Mouse (Mus musculus) embryonic facial prominence, embryonic 11.5 days (tissue): ENCODE measurements around the gene Gm6583. TPM values are rescaled to one million over a fixed set of nuclear protein-coding genes. Genes with fewer than 3 reads are reported as not detected.
A peak's percentile ranks its signal among the peaks of the same experiment; 100 is the strongest.

Experiments
- ATAC-seq: fragments of 200-750 bp; cut with Nextera tagmentation; replicated peaks from 2 replicates; pipeline ENCODE4 v1.8.0; 2017; ENCODE audit warnings: low read depth; ENCODE audit not compliant: insufficient number of reproducible peaks, low FRiP score, low TSS enrichment
- DNase-seq: peaks from one replicate; pipeline ENCODE4 v3.0.0-alpha.2; 2015; ENCODE audit warnings: low spot score
- H3K27ac ChIP-seq: fragments of 300-500 bp; sonication (generic); replicated peaks from 2 replicates; pipeline ENCODE4 v1.5.1; 2014; ENCODE audit warnings: mild to moderate bottlenecking, low read depth, low read length, control low read depth
- H3K27me3 ChIP-seq: fragments of 300-500 bp; sonication (generic); 2 replicates; pipeline ENCODE4 v1.6.1; 2014; ENCODE audit warnings: mild to moderate bottlenecking, low read length, moderate library complexity, mixed read lengths; ENCODE audit not compliant: control insufficient read depth, insufficient read depth
- H3K36me3 ChIP-seq: fragments of 300-500 bp; sonication (generic); replicated peaks from 2 replicates; pipeline ENCODE4 v1.6.1; 2014; ENCODE audit warnings: low read depth, mild to moderate bottlenecking, low read length, moderate library complexity, mixed read lengths; ENCODE audit not compliant: control insufficient read depth, insufficient read depth
- H3K4me1 ChIP-seq: fragments of 300-500 bp; sonication (generic); 2 replicates; pipeline ENCODE4 v1.6.1; 2014; ENCODE audit warnings: low read length, mixed read lengths; ENCODE audit not compliant: control insufficient read depth, insufficient read depth
- H3K4me2 ChIP-seq: fragments of 300-500 bp; sonication (generic); 2 replicates; pipeline ENCODE4 v1.6.1; 2014; ENCODE audit warnings: low read depth, mild to moderate bottlenecking, control low read depth, low read length, moderate library complexity
- H3K4me3 ChIP-seq: fragments of 300-500 bp; sonication (generic); 2 replicates; pipeline ENCODE4 v1.5.1; 2014; ENCODE audit warnings: low read depth, low read length, control low read depth
- H3K9ac ChIP-seq: fragments of 300-500 bp; sonication (generic); replicated peaks from 2 replicates; pipeline ENCODE4 v1.6.1; 2014; ENCODE audit warnings: mild to moderate bottlenecking, control low read depth, low read length
- H3K9me3 ChIP-seq: fragments of 300-500 bp; sonication (generic); replicated peaks from 2 replicates; pipeline ENCODE4 v1.6.1; 2016; ENCODE audit warnings: mild to moderate bottlenecking, low read length, inconsistent platforms, mixed read lengths; ENCODE audit not compliant: control insufficient read depth
- WGBS: fragments of 180-500 bp; shearing (Covaris S2); extraction: QIAGEN DNeasy Blood & Tissue Kit; methylation state at CpG from one replicate; pipeline ENCODE4 v1.1.7; 2014; 5-methylcytosine and 5-hydroxymethylcytosine counted together
- polyA plus RNA-seq: library from polyadenylated mRNA; unstranded; fragments of >200 nt; fragmentation: Nextera tagmentation; extraction: Ambion mirVana; gene quantifications from 2 replicates; pipeline ENCODE4 v1.2.1, GENCODE M21; 2014

Gene Gm6583
- polyA plus RNA-seq = 0.08 and 0.18 TPM in 2 replicates

- ATAC-seq = no peak; the same call in 1 of the 2 replicates
- Histone ChIP-seq H3K4me1 (no peaks in the 10 kb centered on the region), H3K4me3 (no peak within 1 kb of the TSS), H3K27ac (no peak within 1 kb of the TSS), H3K9me3 (no peaks in the 10 kb centered on the region), H3K9ac (no peak within 1 kb of the TSS), H3K27me3 (no peaks in the 10 kb centered on the region), H3K4me2 (no peak within 1 kb of the TSS), H3K36me3 (no peaks in the 10 kb centered on the region; the same call in 1 of the 2 replicates)
- no peak for DNase-seq
- 62% methylated on average over 13 of the region's 13 CpGs for WGBS
Measured at GRCm38 (mm10) chr5:112355910-112356309, at the start of gene Gm6583. TSS of gene Gm6583 (minus strand) at chr5:112356033.

- Histone ChIP-seq H3K27me3 (no peaks in the 10 kb centered on the region), H3K27ac (no peak overlapping the region), H3K4me1 (no peaks in the 10 kb centered on the region), H3K9ac (no peak overlapping the region), H3K4me2 (no peak overlapping the region), H3K4me3 (no peak overlapping the region), H3K9me3 (no peaks in the 10 kb centered on the region), H3K36me3 (no peaks in the 10 kb centered on the region)
- ATAC-seq = no peak
- WGBS = 71% methylated on average over 3 of the region's 3 CpGs
- DNase-seq = no peak
Measured at GRCm38 (mm10) chr5:112402437-112402836, 46.6 kb upstream of the Gm6583 start.

DNA sequence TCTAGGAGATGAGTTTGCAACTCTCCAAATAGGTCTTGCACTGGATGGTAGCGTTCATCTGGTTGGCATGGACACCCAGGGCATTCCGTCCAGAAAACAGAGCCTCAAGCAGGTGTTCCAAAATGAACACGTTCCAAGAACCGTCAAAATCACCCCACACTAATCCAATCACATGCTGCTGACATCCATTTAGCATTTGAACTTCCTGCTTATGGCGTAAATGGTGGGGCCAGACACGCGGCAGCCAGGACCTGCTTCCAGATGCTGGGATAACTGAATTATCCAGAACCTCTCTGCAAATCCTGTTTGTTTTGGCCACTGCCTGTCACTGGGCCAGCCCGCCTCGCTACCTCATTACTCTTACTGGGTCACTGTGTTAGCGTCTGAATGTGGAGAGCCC lies 43.5 kb upstream of the Gm6583 start:
- H3K27ac ChIP-seq = no peak overlapping the region
- ATAC-seq = no peak
- no peak overlapping the region for H3K9ac ChIP-seq
- 66% methylated on average over 10 of the region's 10 CpGs for WGBS
- no peaks in the 10 kb centered on the region; the same call in 1 of the 2 replicates for H3K4me1 ChIP-seq
- H3K27me3 ChIP-seq = no peaks in the 10 kb centered on the region
- H3K9me3 ChIP-seq = no peaks in the 10 kb centered on the region
- H3K36me3 ChIP-seq = no peaks in the 10 kb centered on the region
- no peak overlapping the region for H3K4me3 ChIP-seq
- H3K4me2 ChIP-seq = no peak overlapping the region
- peak; percentile 18 for DNase-seq

DNA sequence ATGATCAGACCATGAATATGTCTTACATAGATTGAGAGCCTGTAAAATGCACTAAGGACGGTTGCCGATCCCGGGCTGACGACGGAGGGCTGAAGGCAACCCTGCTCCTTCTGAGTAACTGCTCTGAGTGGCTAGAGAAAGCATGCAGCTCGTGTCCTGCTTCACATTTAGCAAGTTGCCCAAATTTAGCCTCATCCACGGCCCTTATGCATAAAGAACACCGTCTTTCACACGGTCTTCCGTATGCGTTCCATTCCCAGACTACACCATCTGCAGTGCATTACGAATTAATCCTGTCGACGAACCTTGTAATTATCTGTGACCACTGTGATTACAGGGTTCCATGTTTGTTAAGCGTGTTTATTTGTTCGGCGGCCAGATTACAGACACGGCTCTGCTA lies 40.2 kb upstream of the Gm6583 start:
- WGBS = 52% methylated on average over 18 of the region's 18 CpGs
- Histone ChIP-seq H3K9me3 (no peaks in the 10 kb centered on the region), H3K4me3 (no peak overlapping the region), H3K4me2 (no peak overlapping the region), H3K4me1 (peaks cover 4% of the 10 kb centered on the region), H3K27me3 (no peaks in the 10 kb centered on the region), H3K27ac (peak overlapping the region; percentile 61; the same call in 1 of the 2 replicates), H3K9ac (no peak overlapping the region), H3K36me3 (no peaks in the 10 kb centered on the region)
- ATAC-seq = no peak
- DNase-seq = peak; percentile 73

- peak; percentile 91 for DNase-seq
- H3K36me3 ChIP-seq = no peaks in the 10 kb centered on the region; the same call in 1 of the 2 replicates
- peak within 1 kb of the TSS; percentile 67 for H3K27ac ChIP-seq
- peaks cover 4% of the 10 kb centered on the region for H3K4me1 ChIP-seq
- 3% methylated on average over 23 of the region's 67 CpGs for WGBS
- H3K27me3 ChIP-seq = no peaks in the 10 kb centered on the region
- ATAC-seq = peak; percentile 82
- H3K9ac ChIP-seq = peak within 1 kb of the TSS; percentile 77
- H3K9me3 ChIP-seq = no peaks in the 10 kb centered on the region
- H3K4me2 ChIP-seq = peak within 1 kb of the TSS; percentile 87
- peak within 1 kb of the TSS; percentile 56 for H3K4me3 ChIP-seq
Measured at GRCm38 (mm10) chr5:112394779-112395443, 39.1 kb upstream of the Gm6583 start, which contains the start of gene Asphd2. TSS of gene Asphd2 (minus strand) at chr5:112394866.

GRCm38 (mm10) chr5:112394415-112394763 lies 38.6 kb upstream of the Gm6583 start:
- under 1% methylated on average over 21 of the region's 28 CpGs for WGBS
- ATAC-seq (peak; percentile 84), DNase-seq (no peak)
- H3K27me3 ChIP-seq = no peaks in the 10 kb centered on the region
- no peaks in the 10 kb centered on the region; the same call in 1 of the 2 replicates for H3K36me3 ChIP-seq
- H3K9me3 ChIP-seq = no peaks in the 10 kb centered on the region
- peak overlapping the region; percentile 56 for H3K4me3 ChIP-seq
- H3K27ac ChIP-seq = no peak overlapping the region
- H3K4me2 ChIP-seq = peak overlapping the region; percentile 87
- H3K4me1 ChIP-seq = peaks cover 4% of the 10 kb centered on the region
- peak overlapping the region; percentile 77 for H3K9ac ChIP-seq

GRCm38 (mm10) chr5:112393741-112394414 lies 38.0 kb upstream of the Gm6583 start:
- no peaks in the 10 kb centered on the region for H3K27me3 ChIP-seq
- H3K9me3 ChIP-seq = no peaks in the 10 kb centered on the region
- peak overlapping the region; percentile 87 for H3K4me2 ChIP-seq
- peak overlapping the region; percentile 56 for H3K4me3 ChIP-seq
- no peak overlapping the region for H3K27ac ChIP-seq
- H3K4me1 ChIP-seq = peaks cover 4% of the 10 kb centered on the region
- 9% methylated on average over 18 of the region's 18 CpGs for WGBS
- peak; percentile 12; the same call in 1 of the 2 replicates for ATAC-seq
- peak overlapping the region; percentile 77 for H3K9ac ChIP-seq
- H3K36me3 ChIP-seq = no peaks in the 10 kb centered on the region; the same call in 1 of the 2 replicates
- no peak for DNase-seq
